Mouse (Mus musculus) CH12.LX (cell line): Measurements from ENCODE around the gene Nhsl1.

Experiments
- POLR2A ChIP-seq: IDR thresholded peaks from 2 replicates; pipeline ENCODE4 v1.6.1; 2011; ENCODE audit warnings: low read depth, mild to moderate bottlenecking, improper control_type of control experiment, low read length
- POLR2AphosphoS2 ChIP-seq: IDR thresholded peaks from 2 replicates; pipeline ENCODE4 v1.6.1; 2011; ENCODE audit warnings: low read depth, low read length, improper control_type of control experiment
- RAD21 ChIP-seq: IDR thresholded peaks from 2 replicates; pipeline ENCODE4 v1.6.1; 2011; ENCODE audit warnings: low read depth, mild to moderate bottlenecking, low read length, improper control_type of control experiment, moderate library complexity

DNA sequence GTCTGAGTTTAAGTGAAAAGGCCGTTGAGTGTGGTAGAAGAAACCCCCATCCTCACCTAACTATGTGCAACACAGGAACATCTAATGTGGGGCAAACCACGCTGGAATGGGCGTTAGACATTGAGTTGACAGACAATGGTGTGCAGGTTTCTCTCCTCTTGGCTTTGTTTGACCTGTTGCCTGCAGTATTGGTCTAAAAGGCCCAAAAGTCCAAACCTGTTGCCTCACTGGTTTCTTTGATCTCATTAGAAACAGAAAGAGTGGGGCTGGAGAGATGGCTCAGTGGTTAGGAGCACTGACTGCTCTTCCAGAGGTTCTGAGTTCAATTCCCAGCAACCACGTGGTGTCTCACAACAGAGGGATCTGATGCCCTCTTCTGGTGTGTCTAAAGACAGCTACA, 210.4 kb downstream of the Nhsl1 start:
- no peak for TF ChIP-seq POLR2AphosphoS2
- no peak for TF ChIP-seq RAD21
- TF ChIP-seq POLR2A, result no peak
